13 mouse cellular contexts compared by ENCODE assay signal in the genomic region with DNA sequence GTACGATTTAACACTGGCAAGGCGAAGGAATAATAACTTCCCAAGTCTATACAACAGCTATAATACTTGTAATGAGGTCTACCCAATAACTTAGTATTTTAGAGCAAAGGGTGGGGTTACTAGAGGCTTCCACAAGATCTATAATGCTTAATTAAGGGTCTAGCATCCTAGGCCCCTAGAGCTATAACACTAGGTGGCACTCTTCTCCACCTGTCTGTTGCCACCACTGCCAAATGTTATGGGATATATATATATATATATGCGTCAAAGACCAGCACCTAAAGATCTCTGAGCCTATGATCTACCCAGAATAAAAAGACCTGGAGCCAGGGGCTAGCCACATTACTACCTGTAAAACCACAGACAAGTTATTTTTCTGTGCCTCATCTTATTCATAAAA. TPM values are rescaled to one million over a fixed set of nuclear protein-coding genes. Genes with fewer than 3 reads are reported as not detected.
DNase-seq lines count a peak whose midpoint lies in the region; ATAC-seq and TF ChIP-seq lines count a peak whose summit lies in the region.
"Had no signal": no experiment of that assay in that cellular context is flagged by ENCODE, and none has a peak within 500 bp of the region (broad histone marks: within the 10 kb centered on the region; RNA-seq: fewer than 3 reads in every experiment).

No protein-coding gene starts in this region.

- no peak overlapping the region for H3K27ac ChIP-seq in left cerebral cortex, adult 2 months
- H3K27ac ChIP-seq: forebrain, embryonic 12.5 days had no signal

- H3K4me3 ChIP-seq in left cerebral cortex, adult 2 months = no peak overlapping the region
- H3K4me3 ChIP-seq: forebrain, embryonic 12.5 days had no signal

- intact Hi-C loops in left cerebral cortex, adult 2 months (cut with DNase I) = no loop called here

- TF ChIP-seq CTCF in left cerebral cortex, adult 2 months (IDR thresholded peaks at IDR 0.05) = peak; percentile 64

- DNase-seq in cerebellum, postnatal 10 days = peak; percentile 30 to 45
- no peak for DNase-seq in cerebellum, adult 11-12 months
- no peak for DNase-seq in left cerebral cortex, adult 2 months (ENCODE audit: extremely low spot score in 1 of 2, low spot score in 2 of 2)
- no peak for DNase-seq in left cerebral cortex, adult 11 months (ENCODE audit: low spot score)
- DNase-seq in A20 (ENCODE audit: low read depth, low spot score) = peak; percentile 47
- peak; percentile 70 for DNase-seq in induced T-regulatory cell, adult 2 months (ENCODE audit: low read depth)
- no peak for DNase-seq in layer of hippocampus, postnatal 14 days (ENCODE audit: low spot score in 2 of 2)
- DNase-seq: adrenal gland, postnatal 10 days; kidney, adult 11 months had no signal

- no peak for ATAC-seq in activated CD4-positive, CD25-positive, alpha-beta regulatory T cell, adult 4 months

RNA-seq across cellular contexts. Expression of gene Moap1, which starts 3.2 kb away (rescaled TPM):
- total RNA-seq in left cerebral cortex, adult 2 months (2021) = 10 to 100 TPM; 24.4 to 33.8 TPM
- polyA plus RNA-seq in activated CD4-positive, CD25-positive, alpha-beta regulatory T cell, adult 4 months (2017; shearing (Covaris generic)) = 1 to 10 TPM; 6.5 to 8.3 TPM
- total RNA-seq in layer of hippocampus, postnatal 14 days (2021) = 10 to 100 TPM; 31.0 TPM

RNA-seq across cellular contexts. Expression of gene Tmem251, which starts 3.3 kb away (rescaled TPM):
- 1 to 10 TPM; 5.6 to 5.7 TPM for total RNA-seq in left cerebral cortex, adult 2 months (2021)
- polyA plus RNA-seq in activated CD4-positive, CD25-positive, alpha-beta regulatory T cell, adult 4 months (2017; shearing (Covaris generic)) = 10 to 100 TPM in 1 of 2 experiments, 1 to 10 TPM in 1; 8.5 to 10.1 TPM
- 1 to 10 TPM; 4.9 to 5.3 TPM for total RNA-seq in layer of hippocampus, postnatal 14 days (2021)

RNA-seq across cellular contexts. Expression of gene Gm28051, which starts 17.3 kb away (rescaled TPM):
- total RNA-seq in left cerebral cortex, adult 2 months (2021) = not detected
- not detected for polyA plus RNA-seq in activated CD4-positive, CD25-positive, alpha-beta regulatory T cell, adult 4 months (2017; shearing (Covaris generic))
- total RNA-seq in layer of hippocampus, postnatal 14 days (2021) = not detected
- total RNA-seq: adrenal gland, postnatal 10 days; heart, adult 8-10 months; left cerebral cortex, postnatal 36 days had no signal
- polyA plus RNA-seq: forebrain, embryonic 12.5 days had no signal

RNA-seq across cellular contexts. Expression of gene Gon7, which starts 17.3 kb away (rescaled TPM):
- total RNA-seq in left cerebral cortex, adult 2 months (2021) = 10 to 100 TPM; 15.8 to 18.1 TPM
- polyA plus RNA-seq in activated CD4-positive, CD25-positive, alpha-beta regulatory T cell, adult 4 months (2017; shearing (Covaris generic)) = 10 to 100 TPM; 28.3 to 29.3 TPM
- 10 to 100 TPM; 12.7 to 13.3 TPM for total RNA-seq in layer of hippocampus, postnatal 14 days (2021)

RNA-seq across cellular contexts. Expression of gene Ubr7, which starts 17.5 kb away (rescaled TPM):
- 10 to 100 TPM; 30.9 to 32.0 TPM for total RNA-seq in left cerebral cortex, adult 2 months (2021)
- polyA plus RNA-seq in activated CD4-positive, CD25-positive, alpha-beta regulatory T cell, adult 4 months (2017; shearing (Covaris generic)) = 10 to 100 TPM; 23.8 to 24.3 TPM
- 10 to 100 TPM; 30.9 to 31.4 TPM for total RNA-seq in layer of hippocampus, postnatal 14 days (2021)

Comparison
In these comparisons a context has a peak if more than half of its experiments do, and no peak if none do; other contexts are left out.
1. DNase-seq: peak in cerebellum, postnatal 10 days (2 of 2), A20 (single experiment) and induced T-regulatory cell, adult 2 months (single experiment); none in cerebellum, adult 11-12 months (single experiment), left cerebral cortex, adult 2 months (0 of 2), left cerebral cortex, adult 11 months (single experiment) and layer of hippocampus, postnatal 14 days (0 of 2).